Mouse (Mus musculus): ENCODE results near the gene Nipsnap2. TPM values are rescaled to one million over a fixed set of nuclear protein-coding genes. Genes with fewer than 3 reads are reported as not detected.
"Not testable (repeated sequence)": the region's sequence is repeated elsewhere in the genome, so short reads cannot be mapped to it uniquely, and the experiment has no call there.

The Nipsnap2 gene
- polyA plus RNA-seq, 1 experiment: 82.2 TPM

GRCm38 (mm10) chr5:129761865-129762540 lies 37.1 kb downstream of the Nipsnap2 start:
- no peak for DNase-seq (ENCODE audit: low spot score)

- DNase-seq (ENCODE audit: low spot score): no peak
These were observed 45.8 kb downstream of the Nipsnap2 start for GRCm38 (mm10) chr5:129770443-129771355.

GRCm38 (mm10) chr5:129772433-129772832 lies 47.6 kb downstream of the Nipsnap2 start:
- DNase-seq (ENCODE audit: low spot score): no peak

GRCm38 (mm10) chr5:129773330-129773729 lies 48.5 kb downstream of the Nipsnap2 start:
- DNase-seq (ENCODE audit: low spot score): not testable (repeated sequence)

- DNase-seq (ENCODE audit: low spot score): no peak
These were observed 49.8 kb downstream of the Nipsnap2 start for GRCm38 (mm10) chr5:129774661-129775060.

GRCm38 (mm10) chr5:129778348-129778995 lies 53.6 kb downstream of the Nipsnap2 start:
- DNase-seq (ENCODE audit: low spot score): no peak

- DNase-seq (ENCODE audit: low spot score): peak; percentile 59
These were observed 54.3 kb downstream of the Nipsnap2 start for GRCm38 (mm10) chr5:129778996-129779716.

GRCm38 (mm10) chr5:129780131-129780530 lies 55.3 kb downstream of the Nipsnap2 start:
- DNase-seq (ENCODE audit: low spot score): no peak

- DNase-seq (ENCODE audit: low spot score): no peak
These were observed 57.3 kb downstream of the Nipsnap2 start for GRCm38 (mm10) chr5:129782211-129782610.

- DNase-seq (ENCODE audit: low spot score): no peak
These were observed 60.5 kb downstream of the Nipsnap2 start for GRCm38 (mm10) chr5:129785235-129785870.

- DNase-seq (ENCODE audit: low spot score): no peak
These were observed 61.3 kb downstream of the Nipsnap2 start for GRCm38 (mm10) chr5:129786161-129786560.

GRCm38 (mm10) chr5:129786818-129787790 lies 62.2 kb downstream of the Nipsnap2 start, which contains the start of gene Psph:
Gene Psph, minus strand, starts transcription at chr5:129787449.
- peak; percentile 95 for DNase-seq (ENCODE audit: low spot score)

- DNase-seq (ENCODE audit: low spot score): no peak
These were observed 63.1 kb downstream of the Nipsnap2 start for GRCm38 (mm10) chr5:129787818-129788593.

- not testable (repeated sequence) for DNase-seq (ENCODE audit: low spot score)
These were observed 65.7 kb downstream of the Nipsnap2 start for GRCm38 (mm10) chr5:129790591-129790990.

Other genes starting within 250 kb of the Nipsnap2 start
- 83.6 and 88.5 TPM in 2 replicates for gene Sfswap, start 223.8 kb upstream of the Nipsnap2 start, polyA plus RNA-seq (2012; rRNA removed)
- 17.9 and 22.8 TPM in 2 replicates for gene Mmp17, start 140.9 kb upstream of the Nipsnap2 start, polyA plus RNA-seq (2012; rRNA removed)
- 3.5 and 3.7 TPM in 2 replicates for gene Zfp11, start 55.0 kb upstream of the Nipsnap2 start, polyA plus RNA-seq (2012; rRNA removed)
- not detected in 2 replicates for gene Sept14, start 16.6 kb upstream of the Nipsnap2 start, polyA plus RNA-seq (2012; rRNA removed)
- gene Mrps17, start 9.6 kb upstream of the Nipsnap2 start, polyA plus RNA-seq (2012; rRNA removed): 79.1 and 92.5 TPM in 2 replicates
- 10.5 and 13.2 TPM in 2 replicates for gene Psph, start 62.4 kb downstream of the Nipsnap2 start, polyA plus RNA-seq (2012; rRNA removed)
- gene Sumf2, start 121.9 kb downstream of the Nipsnap2 start, polyA plus RNA-seq (2012; rRNA removed): 12.4 and 16.2 TPM in 2 replicates
- gene Chchd2, start 162.4 kb downstream of the Nipsnap2 start, polyA plus RNA-seq (2012; rRNA removed): 523 and 694 TPM in 2 replicates
- gene Zbed5, start 170.7 kb downstream of the Nipsnap2 start, polyA plus RNA-seq (2012; rRNA removed): 1.9 and 2.3 TPM in 2 replicates
- 4.2 and 4.6 TPM in 2 replicates for gene Phkg1, start 173.5 kb downstream of the Nipsnap2 start, polyA plus RNA-seq (2012; rRNA removed)
- gene Nupr1l, start 183.5 kb downstream of the Nipsnap2 start, polyA plus RNA-seq (2012; rRNA removed): 7.4 and 10.5 TPM in 2 replicates
- 19.1 and 20.7 TPM in 2 replicates for gene Vkorc1l1, start 216.9 kb downstream of the Nipsnap2 start, polyA plus RNA-seq (2012; rRNA removed)

Data from urinary bladder, adult 2 months (tissue).